Mouse (Mus musculus) brain, embryonic 18.5 days (tissue): ENCODE data around the gene Rps8.

Source experiments
- DNase-seq: peaks from one replicate; pipeline ENCODE4 v3.0.0-alpha.2; 2012; ENCODE audit warnings: low read depth, low spot score

Gene Rps8

GRCm38 (mm10) chr4:117148815-117149214 is 7.2 kb downstream of the Rps8 start:
- no peak for DNase-seq

- DNase-seq, result no peak
These were observed 7.9 kb downstream of the Rps8 start for GRCm38 (mm10) chr4:117148047-117148713.

- DNase-seq, result no peak
These were observed 9.9 kb downstream of the Rps8 start for GRCm38 (mm10) chr4:117146176-117146575.

- DNase-seq, result no peak
These were observed 10.8 kb downstream of the Rps8 start for GRCm38 (mm10) chr4:117145248-117145647.

GRCm38 (mm10) chr4:117143023-117143422 is 13.0 kb downstream of the Rps8 start:
- no peak for DNase-seq

GRCm38 (mm10) chr4:117140613-117141012 is 15.4 kb downstream of the Rps8 start:
- DNase-seq, result no peak

- DNase-seq, result no peak
These were observed 16.8 kb downstream of the Rps8 start for GRCm38 (mm10) chr4:117139217-117139612.

GRCm38 (mm10) chr4:117138295-117139216 is 17.5 kb downstream of the Rps8 start:
- DNase-seq, result no peak

- no peak for DNase-seq
These were observed 20.0 kb downstream of the Rps8 start for GRCm38 (mm10) chr4:117136034-117136433.

GRCm38 (mm10) chr4:117134601-117134995 is 21.4 kb downstream of the Rps8 start:
- no peak for DNase-seq

- DNase-seq, result peak; percentile 93
These were observed 22.0 kb downstream of the Rps8 start, which contains the start of gene Plk3 for GRCm38 (mm10) chr4:117133817-117134600. Plk3 (minus strand) TSS chr4:117133963.

GRCm38 (mm10) chr4:117133366-117133796 is 22.7 kb downstream of the Rps8 start:
- DNase-seq, result no peak

GRCm38 (mm10) chr4:117132794-117133143 is 23.3 kb downstream of the Rps8 start:
- DNase-seq, result no peak

GRCm38 (mm10) chr4:117131890-117132793 is 23.9 kb downstream of the Rps8 start:
- no peak for DNase-seq

- no peak for DNase-seq
These were observed 24.8 kb downstream of the Rps8 start for GRCm38 (mm10) chr4:117131198-117131597.

- DNase-seq, result no peak
These were observed 25.3 kb downstream of the Rps8 start for GRCm38 (mm10) chr4:117130790-117131189.

- no peak for DNase-seq
These were observed 27.9 kb downstream of the Rps8 start for GRCm38 (mm10) chr4:117127991-117128686.

GRCm38 (mm10) chr4:117126675-117127290 is 29.3 kb downstream of the Rps8 start, which contains the start of gene Tctex1d4:
Tctex1d4 (plus strand) TSS chr4:117126794.
- no peak for DNase-seq

- DNase-seq, result no peak
These were observed 30.0 kb downstream of the Rps8 start for GRCm38 (mm10) chr4:117125910-117126674.
